Mouse (Mus musculus) CH12.LX (cell line): ENCODE results near the gene Bmp8a. TPM values are rescaled to one million over a fixed set of nuclear protein-coding genes. Genes with fewer than 3 reads are reported as not detected.
"Not testable (repeated sequence)": the region's sequence is repeated elsewhere in the genome, so short reads cannot be mapped to it uniquely, and the experiment has no call there.

Experiments used
- DNase-seq: peaks from one replicate; pipeline ENCODE4 v3.0.0-alpha.2; 2013; ENCODE audit errors: extremely low read depth
- H3K27ac ChIP-seq: 2 replicates; pipeline ENCODE4 v1.5.1; 2012; ENCODE audit warnings: low read depth, mild to moderate bottlenecking, control low read depth, moderate library complexity; ENCODE audit not compliant: insufficient read depth
- H3K27me3 ChIP-seq: replicated peaks from 2 replicates; pipeline ENCODE3; 2012; ENCODE audit warnings: inconsistent platforms
- H3K36me3 ChIP-seq, 2 experiments: replicated peaks in 1 of 2; 2 replicates each; pipeline versions ENCODE3 to v1.6.1; 2012; ENCODE audit warnings: inconsistent platforms in 1 of 2, low read length in 1 of 2, mild to moderate bottlenecking in 1 of 2, mixed read lengths in 1 of 2, moderate library complexity in 1 of 2; ENCODE audit not compliant: control insufficient read depth in 1 of 2, insufficient read depth in 1 of 2
- H3K4me1 ChIP-seq, 2 experiments: 2 replicates each; pipeline ENCODE4 v1.6.1; 2012; ENCODE audit warnings: inconsistent platforms in 1 of 2, moderate library complexity in 1 of 2; ENCODE audit not compliant: insufficient read depth in 2 of 2, control insufficient read depth in 1 of 2
- H3K4me2 ChIP-seq: 2 replicates; pipeline ENCODE4 v1.6.1; 2012; ENCODE audit warnings: low read depth, mild to moderate bottlenecking, control low read depth; ENCODE audit not compliant: poor library complexity, insufficient read depth, severe bottlenecking
- H3K4me3 ChIP-seq, 3 experiments: fragments of 150-350 bp in 1 of 3; sonication (generic) in 1 of 3; replicated peaks in 1 of 3; 2 replicates each; pipeline versions ENCODE3 to v1.5.1; 2011 to 2012; ENCODE audit warnings: low read depth in 2 of 3, low read length in 2 of 3, mild to moderate bottlenecking in 2 of 3, moderate library complexity in 2 of 3, control low read depth in 1 of 3, improper control_type of control experiment in 1 of 3, inconsistent platforms in 1 of 3, mixed read lengths in 1 of 3; ENCODE audit not compliant: poor library complexity in 1 of 3
- H3K79me2 ChIP-seq: replicated peaks from 2 replicates; pipeline ENCODE4 v1.6.1; 2012; ENCODE audit warnings: mild to moderate bottlenecking, moderate library complexity; ENCODE audit not compliant: control insufficient read depth, poor library complexity, insufficient read depth, severe bottlenecking; ENCODE audit errors: extremely low read depth
- H3K9ac ChIP-seq: 2 replicates; pipeline ENCODE4 v1.6.1; 2012; ENCODE audit warnings: low read depth, mild to moderate bottlenecking, control low read depth, moderate library complexity; ENCODE audit not compliant: insufficient read depth
- H3K9me3 ChIP-seq: replicated peaks from 2 replicates; pipeline ENCODE3; 2012; ENCODE audit warnings: low read length, inconsistent platforms, mixed read lengths
- BHLHE40 ChIP-seq: IDR thresholded peaks from 2 replicates; pipeline ENCODE4 v1.6.1; 2011; ENCODE audit warnings: mild to moderate bottlenecking, low read depth, low read length, improper control_type of control experiment
- CHD1 ChIP-seq: IDR thresholded peaks from 2 replicates; pipeline ENCODE4 v1.6.1; 2012; ENCODE audit warnings: low read depth, low read length, improper control_type of control experiment, inconsistent platforms
- CHD2 ChIP-seq: IDR thresholded peaks from 2 replicates; pipeline ENCODE4 v1.6.1; 2011; ENCODE audit warnings: low read length, improper control_type of control experiment
- CTCF ChIP-seq, 2 experiments: IDR thresholded peaks in 1 of 2; conservative IDR thresholded peaks in 1 of 2; 2 replicates each; pipeline ENCODE4 v1.5.1; 2011 to 2012; ENCODE audit warnings: low read depth in 2 of 2, low read length in 2 of 2, improper control_type of control experiment in 1 of 2, inconsistent platforms in 1 of 2, mild to moderate bottlenecking in 1 of 2, moderate library complexity in 1 of 2
- E2F4 ChIP-seq: IDR thresholded peaks from 2 replicates; pipeline ENCODE4 v1.6.1; 2011; ENCODE audit warnings: low read depth, low read length, improper control_type of control experiment; ENCODE audit not compliant: insufficient replicate concordance
- ELF1 ChIP-seq: IDR thresholded peaks from 2 replicates; pipeline ENCODE4 v1.6.1; 2014; ENCODE audit warnings: low read depth, mild to moderate bottlenecking, inconsistent platforms, low read length, improper control_type of control experiment
- EP300 ChIP-seq: IDR thresholded peaks from 2 replicates; pipeline ENCODE4 v1.6.1; 2011; ENCODE audit warnings: low read length, improper control_type of control experiment
- HCFC1 ChIP-seq: IDR thresholded peaks from 2 replicates; pipeline ENCODE4 v1.6.1; 2012; ENCODE audit warnings: low read depth, mild to moderate bottlenecking, inconsistent platforms, low read length, improper control_type of control experiment
- IRF4 ChIP-seq: IDR thresholded peaks from 2 replicates; pipeline ENCODE4 v1.6.1; 2014; ENCODE audit warnings: low read depth, mild to moderate bottlenecking, inconsistent platforms, low read length, improper control_type of control experiment
- JUND ChIP-seq: conservative IDR thresholded peaks from 2 replicates; pipeline ENCODE4 v1.6.1; 2011; ENCODE audit warnings: low read depth, low read length, improper control_type of control experiment
- KAT2A ChIP-seq: IDR thresholded peaks from 2 replicates; pipeline ENCODE4 v1.6.1; 2012; ENCODE audit warnings: low read length, improper control_type of control experiment, inconsistent platforms; ENCODE audit not compliant: insufficient replicate concordance
- MAFK ChIP-seq: IDR thresholded peaks from 2 replicates; pipeline ENCODE4 v1.6.1; 2011; ENCODE audit warnings: low read length, improper control_type of control experiment; ENCODE audit not compliant: insufficient replicate concordance
- MAX ChIP-seq: IDR thresholded peaks from 2 replicates; pipeline ENCODE4 v1.6.1; 2011; ENCODE audit warnings: low read length, improper control_type of control experiment
- MAZ ChIP-seq: IDR thresholded peaks from 2 replicates; pipeline ENCODE4 v1.6.1; 2012; ENCODE audit warnings: low read depth, mild to moderate bottlenecking, inconsistent platforms, low read length, improper control_type of control experiment, moderate library complexity
- NRF1 ChIP-seq: IDR thresholded peaks from 2 replicates; pipeline ENCODE4 v1.6.1; 2014; ENCODE audit warnings: low read depth, mild to moderate bottlenecking, inconsistent platforms, low read length, improper control_type of control experiment, moderate library complexity
- PAX5 ChIP-seq: IDR thresholded peaks from 2 replicates; pipeline ENCODE4 v1.6.1; 2012; ENCODE audit warnings: low read length, inconsistent platforms, mixed read lengths
- POLR2A ChIP-seq: IDR thresholded peaks from 2 replicates; pipeline ENCODE4 v1.6.1; 2011; ENCODE audit warnings: low read depth, mild to moderate bottlenecking, improper control_type of control experiment, low read length
- POLR2AphosphoS2 ChIP-seq: IDR thresholded peaks from 2 replicates; pipeline ENCODE4 v1.6.1; 2011; ENCODE audit warnings: low read depth, low read length, improper control_type of control experiment
- TCF12 ChIP-seq: IDR thresholded peaks from 2 replicates; pipeline ENCODE4 v1.6.1; 2014; ENCODE audit warnings: low read depth, mild to moderate bottlenecking, inconsistent platforms, low read length, improper control_type of control experiment
- UBTF ChIP-seq: IDR thresholded peaks from 2 replicates; pipeline ENCODE4 v1.6.1; 2012; ENCODE audit warnings: low read depth, mild to moderate bottlenecking, inconsistent platforms, low read length, improper control_type of control experiment, moderate library complexity
- USF2 ChIP-seq: conservative IDR thresholded peaks from 2 replicates; pipeline ENCODE4 v1.6.1; 2011; ENCODE audit warnings: low read depth, low read length, improper control_type of control experiment
- ZC3H11A ChIP-seq: IDR thresholded peaks from 2 replicates; pipeline ENCODE4 v1.6.1; 2012; ENCODE audit warnings: low read depth, mild to moderate bottlenecking, inconsistent platforms, low read length, improper control_type of control experiment
- ZKSCAN1 ChIP-seq: IDR thresholded peaks from 2 replicates; pipeline ENCODE4 v1.6.1; 2012; ENCODE audit warnings: low read depth, inconsistent platforms, low read length, improper control_type of control experiment, borderline replicate concordance
- dilution Hi-C: fragments of 300-500 bp; cut with MboI; formaldehyde crosslinking; loops from 2 replicates; pipeline ENCODE4 v1.14.3; 2020; ENCODE audit warnings: low sequenced_read_pairs; ENCODE audit not compliant: extremely low pct_unique_long_range_greater_than_20kb, extremely low pct_ligation_motif_present
- in situ Hi-C: fragments of 300-500 bp; cut with MboI; formaldehyde crosslinking; loops from 3 replicates; pipeline ENCODE4 v1.14.3; 2019; ENCODE audit warnings: low sequenced_read_pairs, low pct_ligation_motif_present, low pct_unique_long_range_greater_than_20kb, mixed read lengths
- polyA plus RNA-seq: library from polyadenylated mRNA; unstranded; fragments of >175 nt; gene quantifications from 2 replicates; pipeline ENCODE4 v1.2.1, GENCODE M21; 2012; ENCODE audit warnings: low read depth; ENCODE audit not compliant: insufficient read length
- total RNA-seq, 2 experiments: library from RNA; depleted of rRNA; stranded (reverse); fragments of 300-350 nt in 1 of 2; fragments of >200 nt in 1 of 2; gene quantifications; 2 replicates each; pipeline ENCODE4 v1.2.3; 2012 to 2014

Bmp8a gene
- total and polyA plus RNA-seq, 3 experiments: 0.30 to 0.76 (median 0.68) TPM

GRCm38 (mm10) chr4:123326087-123326486 is 17.0 kb downstream of the Bmp8a start:
- Histone ChIP-seq H3K27me3 (no peaks in the 10 kb centered on the region), H3K79me2 (no peaks in the 10 kb centered on the region), H3K4me2 (no peak overlapping the region), H3K4me3 (no peak overlapping the region), H3K4me1 (no peaks in the 10 kb centered on the region), H3K9me3 (peaks cover 2% of the 10 kb centered on the region), H3K27ac (no peak overlapping the region), H3K9ac (no peak overlapping the region), H3K36me3 (peaks cover 0 to 2% of the 10 kb centered on the region in 2 experiments)
- dilution Hi-C loops: no loop called here
- TF ChIP-seq E2F4 (no peak), ZKSCAN1 (no peak), CHD1 (no peak), PAX5 (no peak), POLR2A (no peak), IRF4 (no peak), NRF1 (no peak), CTCF (conservative IDR thresholded peaks at IDR 0.05 in 1 of 2, IDR thresholded peaks at IDR 0.05 in 1 of 2; ENCODE audit: low read depth in 2 of 2, low read length in 2 of 2) (no peak), EP300 (no peak), POLR2AphosphoS2 (no peak), CHD2 (no peak), ZC3H11A (no peak), KAT2A (no peak), MAZ (no peak)
- DNase-seq: no peak
- in situ Hi-C loops: no loop called here

- Histone ChIP-seq H3K27me3 (no peaks in the 10 kb centered on the region), H3K9ac (no peak within 1 kb of the TSS), H3K36me3 (peaks cover 0 to 2% of the 10 kb centered on the region in 2 experiments), H3K4me1 (no peaks in the 10 kb centered on the region), H3K4me3 (no peak within 1 kb of the TSS), H3K79me2 (no peaks in the 10 kb centered on the region), H3K9me3 (peaks cover 2% of the 10 kb centered on the region), H3K27ac (no peak within 1 kb of the TSS), H3K4me2 (no peak within 1 kb of the TSS)
- dilution Hi-C loops: no loop called here
- in situ Hi-C loops: no loop called here
- TF ChIP-seq UBTF (no peak), MAX (no peak), BHLHE40 (no peak), USF2 (no peak), ELF1 (no peak), ZKSCAN1 (no peak), CTCF (conservative IDR thresholded peaks at IDR 0.05 in 1 of 2, IDR thresholded peaks at IDR 0.05 in 1 of 2; ENCODE audit: low read depth in 2 of 2, low read length in 2 of 2) (no peak), IRF4 (no peak), TCF12 (no peak), MAFK (no peak), HCFC1 (no peak), JUND (no peak), CHD1 (no peak), MAZ (no peak)
- no peak for DNase-seq
These were observed 19.5 kb downstream of the Bmp8a start, which contains the start of gene Oxct2a for GRCm38 (mm10) chr4:123323534-123323933. Oxct2a (minus strand) TSS chr4:123323634.

DNA sequence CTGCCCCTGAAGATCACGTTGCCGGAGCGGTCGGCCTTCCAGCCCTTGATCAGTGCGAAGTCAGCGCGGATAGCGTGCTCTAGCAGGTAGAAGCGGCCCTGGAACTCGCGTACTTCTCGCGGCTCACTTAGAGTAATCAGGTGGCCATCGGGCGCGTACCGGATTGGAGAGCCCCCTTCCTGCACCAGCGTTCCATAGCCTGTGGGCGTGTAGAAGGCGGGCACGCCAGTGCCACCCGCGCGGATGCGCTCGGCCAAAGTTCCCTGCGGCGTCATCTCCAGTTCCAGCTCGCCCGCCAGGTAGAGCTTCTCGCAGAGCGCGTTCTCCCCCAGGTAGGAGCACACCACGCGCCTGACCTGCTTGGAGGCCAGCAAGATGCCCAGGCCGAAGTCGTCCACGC is 20.1 kb downstream of the Bmp8a start:
- H3K4me1 ChIP-seq, H3K27ac ChIP-seq, dilution Hi-C loops, H3K79me2 ChIP-seq, in situ Hi-C loops, H3K27me3 ChIP-seq, H3K9me3 ChIP-seq, H3K36me3 ChIP-seq, H3K9ac ChIP-seq, DNase-seq, H3K4me2 ChIP-seq, H3K4me3 ChIP-seq: not testable (repeated sequence)
